Mouse (Mus musculus): Measurements from ENCODE around the gene Wfikkn1. TPM values are rescaled to one million over a fixed set of nuclear protein-coding genes. Genes with fewer than 3 reads are reported as not detected.

Gene Wfikkn1
- polyA plus RNA-seq, 1 experiment from 2014 or later: 0.45 TPM

- no peak overlapping the region for H3K4me3 ChIP-seq (ENCODE audit: low read depth, low read length)
- no peaks in the 10 kb centered on the region for H3K4me1 ChIP-seq (ENCODE audit: control insufficient read depth, insufficient read depth, low read length)
- no peak for ATAC-seq
- H3K4me2 ChIP-seq (ENCODE audit: low read length): no peak overlapping the region
- H3K27ac ChIP-seq (ENCODE audit: low read length): no peak overlapping the region
- H3K9ac ChIP-seq (ENCODE audit: low read depth, low read length): no peak overlapping the region
- no peaks in the 10 kb centered on the region; the same call in 1 of the 2 replicates for H3K36me3 ChIP-seq (ENCODE audit: control insufficient read depth, insufficient read depth, low read length)
- H3K27me3 ChIP-seq (ENCODE audit: control insufficient read depth, insufficient read depth, low read depth, low read length): no peaks in the 10 kb centered on the region
- WGBS: 95% methylated on average over 3 of the region's 3 CpGs
- H3K9me3 ChIP-seq (replicated peaks; ENCODE audit: control insufficient read depth, low read length, poor library complexity, severe bottlenecking): no peaks in the 10 kb centered on the region
These were observed 8.2 kb upstream of the Wfikkn1 start for GRCm38 (mm10) chr17:25888837-25889236.

GRCm38 (mm10) chr17:25887467-25887866, 6.8 kb upstream of the Wfikkn1 start:
- no peak overlapping the region for H3K4me2 ChIP-seq (ENCODE audit: low read length)
- H3K4me3 ChIP-seq (ENCODE audit: low read depth, low read length): no peak overlapping the region
- ATAC-seq: no peak
- H3K4me1 ChIP-seq (ENCODE audit: control insufficient read depth, insufficient read depth, low read length): no peaks in the 10 kb centered on the region
- no peaks in the 10 kb centered on the region for H3K9me3 ChIP-seq (replicated peaks; ENCODE audit: control insufficient read depth, low read length, poor library complexity, severe bottlenecking)
- WGBS: 94% methylated on average over 10 of the region's 10 CpGs
- H3K9ac ChIP-seq (ENCODE audit: low read depth, low read length): no peak overlapping the region
- no peak overlapping the region for H3K27ac ChIP-seq (ENCODE audit: low read length)
- no peaks in the 10 kb centered on the region for H3K27me3 ChIP-seq (ENCODE audit: control insufficient read depth, insufficient read depth, low read depth, low read length)
- H3K36me3 ChIP-seq (ENCODE audit: control insufficient read depth, insufficient read depth, low read length): peaks cover 7% of the 10 kb centered on the region

- peaks cover 7% of the 10 kb centered on the region for H3K36me3 ChIP-seq (ENCODE audit: control insufficient read depth, insufficient read depth, low read length)
- H3K4me3 ChIP-seq (ENCODE audit: low read depth, low read length): no peak overlapping the region
- no peak overlapping the region for H3K27ac ChIP-seq (ENCODE audit: low read length)
- no peaks in the 10 kb centered on the region for H3K9me3 ChIP-seq (replicated peaks; ENCODE audit: control insufficient read depth, low read length, poor library complexity, severe bottlenecking)
- no peaks in the 10 kb centered on the region for H3K27me3 ChIP-seq (ENCODE audit: control insufficient read depth, insufficient read depth, low read depth, low read length)
- no peaks in the 10 kb centered on the region for H3K4me1 ChIP-seq (ENCODE audit: control insufficient read depth, insufficient read depth, low read length)
- H3K9ac ChIP-seq (ENCODE audit: low read depth, low read length): no peak overlapping the region
- no peak overlapping the region for H3K4me2 ChIP-seq (ENCODE audit: low read length)
- no peak for ATAC-seq
These were observed 6.1 kb upstream of the Wfikkn1 start for GRCm38 (mm10) chr17:25886806-25887205.

- H3K9me3 ChIP-seq (replicated peaks; ENCODE audit: control insufficient read depth, low read length, poor library complexity, severe bottlenecking): no peaks in the 10 kb centered on the region
- no peak overlapping the region for H3K4me2 ChIP-seq (ENCODE audit: low read length)
- WGBS: 63% methylated on average over 4 of the region's 4 CpGs
- H3K27me3 ChIP-seq (ENCODE audit: control insufficient read depth, insufficient read depth, low read depth, low read length): no peaks in the 10 kb centered on the region
- H3K4me3 ChIP-seq (ENCODE audit: low read depth, low read length): no peak overlapping the region
- H3K36me3 ChIP-seq (ENCODE audit: control insufficient read depth, insufficient read depth, low read length): peaks cover 7% of the 10 kb centered on the region
- H3K4me1 ChIP-seq (ENCODE audit: control insufficient read depth, insufficient read depth, low read length): peaks cover 3% of the 10 kb centered on the region; the same call in 1 of the 2 replicates
- H3K9ac ChIP-seq (ENCODE audit: low read depth, low read length): no peak overlapping the region
- H3K27ac ChIP-seq (ENCODE audit: low read length): no peak overlapping the region
- ATAC-seq: no peak; the same call in 1 of the 2 replicates
These were observed 5.0 kb upstream of the Wfikkn1 start for GRCm38 (mm10) chr17:25885636-25886035.

GRCm38 (mm10) chr17:25883824-25884223, 3.2 kb upstream of the Wfikkn1 start:
- Histone ChIP-seq H3K4me3 (ENCODE audit: low read depth, low read length) (no peak overlapping the region), H3K36me3 (ENCODE audit: control insufficient read depth, insufficient read depth, low read length) (peaks cover 7% of the 10 kb centered on the region), H3K27me3 (ENCODE audit: control insufficient read depth, insufficient read depth, low read depth, low read length) (no peaks in the 10 kb centered on the region), H3K27ac (ENCODE audit: low read length) (no peak overlapping the region), H3K4me2 (ENCODE audit: low read length) (no peak overlapping the region), H3K4me1 (ENCODE audit: control insufficient read depth, insufficient read depth, low read length) (peaks cover 5% of the 10 kb centered on the region; the same call in 1 of the 2 replicates), H3K9me3 (replicated peaks; ENCODE audit: control insufficient read depth, low read length, poor library complexity, severe bottlenecking) (no peaks in the 10 kb centered on the region), H3K9ac (ENCODE audit: low read depth, low read length) (no peak overlapping the region)
- 91% methylated on average over 3 of the region's 3 CpGs for WGBS
- ATAC-seq: no peak

DNA sequence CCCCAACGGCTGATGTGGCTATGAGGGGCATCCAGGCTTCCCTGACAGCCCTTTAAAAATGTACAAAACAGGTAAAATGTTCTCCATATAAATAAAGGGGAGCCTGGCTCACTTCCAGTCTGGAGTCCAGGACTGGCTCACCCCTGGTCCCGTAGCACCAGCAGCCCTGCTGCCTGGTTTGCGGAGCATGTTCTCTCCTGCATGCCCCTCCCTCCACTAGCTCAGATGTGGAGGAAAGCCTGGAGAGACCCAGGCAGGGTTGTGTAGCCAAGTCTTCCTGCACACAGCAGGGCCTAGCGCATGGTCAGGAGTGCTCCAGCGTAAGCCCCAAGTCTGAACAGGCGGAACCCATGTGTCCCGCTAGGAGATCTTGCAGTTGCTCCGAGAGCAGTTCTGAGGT, 2.6 kb upstream of the Wfikkn1 start:
- no peak overlapping the region for H3K4me3 ChIP-seq (ENCODE audit: low read depth, low read length)
- H3K36me3 ChIP-seq (ENCODE audit: control insufficient read depth, insufficient read depth, low read length): peaks cover 11% of the 10 kb centered on the region
- peaks cover 5% of the 10 kb centered on the region; the same call in 1 of the 2 replicates for H3K4me1 ChIP-seq (ENCODE audit: control insufficient read depth, insufficient read depth, low read length)
- no peaks in the 10 kb centered on the region for H3K9me3 ChIP-seq (replicated peaks; ENCODE audit: control insufficient read depth, low read length, poor library complexity, severe bottlenecking)
- WGBS: 70% methylated on average over 8 of the region's 8 CpGs
- H3K27ac ChIP-seq (ENCODE audit: low read length): peak overlapping the region; percentile 30; the same call in 1 of the 2 replicates
- ATAC-seq: no peak
- H3K4me2 ChIP-seq (ENCODE audit: low read length): no peak overlapping the region
- no peaks in the 10 kb centered on the region for H3K27me3 ChIP-seq (ENCODE audit: control insufficient read depth, insufficient read depth, low read depth, low read length)
- no peak overlapping the region for H3K9ac ChIP-seq (ENCODE audit: low read depth, low read length)

DNA sequence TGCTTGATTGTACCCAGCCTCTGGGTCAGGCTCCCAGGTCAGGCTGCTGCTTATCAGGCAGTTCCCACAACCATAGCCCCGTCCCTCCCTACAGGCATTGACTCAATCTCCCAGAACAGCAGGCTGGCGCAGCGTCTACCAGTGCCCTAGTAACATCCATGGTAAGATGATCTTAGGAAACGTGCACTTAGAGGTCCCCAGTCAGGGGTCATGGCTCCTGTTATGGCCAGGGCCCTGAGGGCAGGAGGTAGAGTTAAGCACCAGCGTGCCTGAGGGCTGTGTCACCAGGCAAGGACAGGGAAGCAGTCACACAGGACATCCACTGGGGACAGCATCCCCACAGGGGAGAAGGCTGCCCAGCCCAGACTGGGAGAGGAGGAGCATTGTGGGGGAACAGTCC, 1.6 kb upstream of the Wfikkn1 start:
- H3K27ac ChIP-seq (ENCODE audit: low read length): no peak overlapping the region
- no peak overlapping the region for H3K9ac ChIP-seq (ENCODE audit: low read depth, low read length)
- H3K4me2 ChIP-seq (ENCODE audit: low read length): no peak overlapping the region
- peaks cover 19% of the 10 kb centered on the region for H3K36me3 ChIP-seq (ENCODE audit: control insufficient read depth, insufficient read depth, low read length)
- whole genome bisulfite sequencing: 38% methylated on average over 5 of the region's 5 CpGs
- no peak for ATAC-seq
- H3K27me3 ChIP-seq (ENCODE audit: control insufficient read depth, insufficient read depth, low read depth, low read length): no peaks in the 10 kb centered on the region
- peaks cover 5% of the 10 kb centered on the region; the same call in 1 of the 2 replicates for H3K4me1 ChIP-seq (ENCODE audit: control insufficient read depth, insufficient read depth, low read length)
- H3K4me3 ChIP-seq (ENCODE audit: low read depth, low read length): no peak overlapping the region
- H3K9me3 ChIP-seq (replicated peaks; ENCODE audit: control insufficient read depth, low read length, poor library complexity, severe bottlenecking): no peaks in the 10 kb centered on the region

DNA sequence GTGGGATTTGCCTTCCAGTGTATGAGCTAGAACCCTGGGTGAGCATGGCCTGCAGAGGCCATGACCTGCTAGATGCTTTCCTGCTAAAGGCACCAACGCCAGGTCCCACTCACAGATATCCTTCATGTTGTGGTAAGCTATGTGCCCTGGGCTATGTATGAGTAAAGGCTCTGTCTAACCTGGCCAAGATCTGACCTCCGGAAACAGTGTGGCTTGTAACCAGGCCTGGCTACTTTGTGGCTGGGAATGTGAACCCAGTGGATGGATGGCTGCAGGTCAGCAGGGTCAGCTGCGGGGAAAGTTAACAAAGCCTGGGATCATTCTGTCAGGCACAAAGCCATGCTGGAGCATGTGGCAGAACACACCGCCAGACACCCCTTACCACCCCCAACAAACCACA, 1.0 kb upstream of the Wfikkn1 start:
- peaks cover 19% of the 10 kb centered on the region for H3K36me3 ChIP-seq (ENCODE audit: control insufficient read depth, insufficient read depth, low read length)
- peaks cover 10% of the 10 kb centered on the region for H3K4me1 ChIP-seq (ENCODE audit: control insufficient read depth, insufficient read depth, low read length)
- H3K9ac ChIP-seq (ENCODE audit: low read depth, low read length): peak overlapping the region; percentile 42; the same call in 1 of the 2 replicates
- no peaks in the 10 kb centered on the region for H3K9me3 ChIP-seq (replicated peaks; ENCODE audit: control insufficient read depth, low read length, poor library complexity, severe bottlenecking)
- H3K4me3 ChIP-seq (ENCODE audit: low read depth, low read length): no peak overlapping the region
- peak overlapping the region; percentile 58; the same call in 1 of the 2 replicates for H3K27ac ChIP-seq (ENCODE audit: low read length)
- H3K4me2 ChIP-seq (ENCODE audit: low read length): no peak overlapping the region
- WGBS: 23% methylated on average over 4 of the region's 4 CpGs
- H3K27me3 ChIP-seq (ENCODE audit: control insufficient read depth, insufficient read depth, low read depth, low read length): no peaks in the 10 kb centered on the region
- no peak for ATAC-seq

DNA sequence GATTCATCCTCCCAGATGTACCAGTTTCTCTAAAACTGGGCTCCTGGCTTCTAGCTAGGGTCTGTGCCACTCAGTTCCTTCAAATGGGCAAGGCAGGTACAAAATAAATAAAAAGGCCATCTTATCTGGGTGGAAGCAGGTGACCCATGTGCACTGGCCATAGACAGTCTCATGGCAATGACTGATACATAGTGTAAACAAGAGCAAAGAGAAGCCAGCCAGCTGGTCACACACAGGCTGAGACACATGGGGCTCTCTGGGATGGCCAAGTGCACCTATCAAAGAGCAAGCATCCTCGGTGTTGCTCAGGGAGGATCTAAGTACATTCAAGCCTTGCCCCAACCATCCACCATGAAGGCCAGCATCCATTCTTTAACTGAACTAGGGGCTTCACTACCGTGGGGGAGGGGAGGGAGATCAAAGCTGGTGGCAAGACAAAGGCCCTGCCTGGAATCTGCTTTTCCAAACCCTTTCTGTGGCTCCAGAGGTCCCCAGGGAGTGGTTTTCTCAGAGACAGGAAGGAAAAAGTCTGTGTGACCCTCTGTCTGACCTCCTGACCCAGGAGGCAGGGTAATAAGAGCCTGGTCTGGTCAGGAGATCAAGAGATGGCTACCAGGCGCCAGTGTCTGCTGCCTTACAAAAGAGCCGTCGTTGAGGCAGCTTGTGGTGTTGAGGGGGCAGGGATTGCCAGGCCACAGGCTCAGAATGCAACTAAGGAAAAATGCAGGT, 419 bp upstream of the Wfikkn1 start:
- no peak for ATAC-seq
- Histone ChIP-seq H3K36me3 (ENCODE audit: control insufficient read depth, insufficient read depth, low read length) (peaks cover 19% of the 10 kb centered on the region), H3K4me2 (ENCODE audit: low read length) (no peak overlapping the region), H3K4me3 (ENCODE audit: low read depth, low read length) (no peak overlapping the region), H3K4me1 (ENCODE audit: control insufficient read depth, insufficient read depth, low read length) (peaks cover 17% of the 10 kb centered on the region), H3K27ac (ENCODE audit: low read length) (peak overlapping the region; percentile 58), H3K27me3 (ENCODE audit: control insufficient read depth, insufficient read depth, low read depth, low read length) (no peaks in the 10 kb centered on the region), H3K9ac (ENCODE audit: low read depth, low read length) (peak overlapping the region; percentile 42; the same call in 1 of the 2 replicates), H3K9me3 (replicated peaks; ENCODE audit: control insufficient read depth, low read length, poor library complexity, severe bottlenecking) (no peaks in the 10 kb centered on the region)
- 11% methylated on average over 5 of the region's 5 CpGs for WGBS
